Mouse (Mus musculus): Measurements from ENCODE around the gene Gm20890. TPM values are rescaled to one million over a fixed set of nuclear protein-coding genes. Genes with fewer than 3 reads are reported as not detected.
"Not testable (repeated sequence)": the region's sequence is repeated elsewhere in the genome, so short reads cannot be mapped to it uniquely, and the experiment has no call there.

The Gm20890 gene
- not detected in 2 replicates for polyA plus RNA-seq (2012; rRNA removed)

- not testable (repeated sequence) for DNase-seq (ENCODE audit: extremely low spot score in 1 of 2, low spot score in 1 of 2)
These were observed at the start of gene Gm20890 for GRCm38 (mm10) chrY:26776699-26777098. Gene Gm20890, minus strand, starts transcription at chrY:26776799.

Measured in frontal cortex, adult 2 months (tissue).